Comparison of ENCODE assay signal across 8 mouse cellular contexts in genomic region chr2:146633329-146634070, GRCm38 (mm10).
DNase-seq lines count a peak whose midpoint lies in the region; ATAC-seq and TF ChIP-seq lines count a peak whose summit lies in the region.

No protein-coding gene starts in this region.

- no peak for TF ChIP-seq EP300 in liver, postnatal 0 days (IDR thresholded peaks at IDR 0.05; ENCODE audit: low read depth)

- DNase-seq in CD4-positive, CD25-positive, alpha-beta regulatory T cell, adult 2 months (ENCODE audit: low read depth, low spot score), result peak; percentile 73
- DNase-seq in ZHBTc4 (ENCODE audit: low read depth, low spot score), result peak; percentile 83
- DNase-seq in embryo, embryonic 11 days, result peak; percentile 85
- peak; percentile 76 for DNase-seq in heart, embryonic 10.5 days (ENCODE audit: low spot score)
- DNase-seq in kidney, postnatal 14 days, result peak; percentile 74
- DNase-seq in liver, postnatal 0 days, result peak; percentile 69
- DNase-seq in thymus, postnatal 25 days, result peak; percentile 48

- no peak overlapping the region for H3K27ac ChIP-seq in heart, embryonic 10.5 days
- H3K27ac ChIP-seq in liver, postnatal 0 days (ENCODE audit: low read depth), result no peak overlapping the region
- no peak overlapping the region for H3K27ac ChIP-seq in neural tube, embryonic 14.5 days (ENCODE audit: low read depth, low read length)

- H3K4me2 ChIP-seq in liver, postnatal 0 days (ENCODE audit: low read depth, low read length), result no peak overlapping the region
- H3K4me2 ChIP-seq in neural tube, embryonic 14.5 days (ENCODE audit: low read depth, low read length), result no peak overlapping the region

- H3K36me3 ChIP-seq in heart, embryonic 10.5 days, result no peaks in the 10 kb centered on the region
- H3K36me3 ChIP-seq in liver, postnatal 0 days (replicated peaks; ENCODE audit: insufficient read depth, low read length), result no peaks in the 10 kb centered on the region
- no peaks in the 10 kb centered on the region for H3K36me3 ChIP-seq in neural tube, embryonic 14.5 days (ENCODE audit: control insufficient read depth, insufficient read depth, low read length)

- WGBS in heart, embryonic 10.5 days, result 51% methylated on average over 16 of the region's 16 CpGs
- WGBS in liver, postnatal 0 days (ENCODE audit: insufficient replicate concordance), result 48% methylated on average over 16 of the region's 16 CpGs
- 47% methylated on average over 16 of the region's 16 CpGs for WGBS in neural tube, embryonic 14.5 days

- peaks cover 3% of the 10 kb centered on the region; the same call in 1 of the 2 replicates for H3K4me1 ChIP-seq in heart, embryonic 10.5 days
- H3K4me1 ChIP-seq in liver, postnatal 0 days (ENCODE audit: insufficient read depth), result no peaks in the 10 kb centered on the region
- no peaks in the 10 kb centered on the region for H3K4me1 ChIP-seq in neural tube, embryonic 14.5 days (ENCODE audit: control insufficient read depth, insufficient read depth, low read length)

- no peak for ATAC-seq in liver, postnatal 0 days
- peak; percentile 88 for ATAC-seq in neural tube, embryonic 14.5 days (ENCODE audit: low read depth)

- peaks cover 24% of the 10 kb centered on the region for H3K27me3 ChIP-seq in heart, embryonic 10.5 days (ENCODE audit: insufficient read depth, poor library complexity, severe bottlenecking)
- no peaks in the 10 kb centered on the region for H3K27me3 ChIP-seq in liver, postnatal 0 days (ENCODE audit: insufficient read depth, low read length)
- H3K27me3 ChIP-seq in neural tube, embryonic 14.5 days (ENCODE audit: control insufficient read depth, insufficient read depth, low read length), result peaks cover 7% of the 10 kb centered on the region; the same call in 1 of the 2 replicates

- no peak overlapping the region for H3K4me3 ChIP-seq in heart, embryonic 10.5 days
- no peak overlapping the region for H3K4me3 ChIP-seq in liver, postnatal 0 days (ENCODE audit: low read depth, low read length)
- H3K4me3 ChIP-seq in neural tube, embryonic 14.5 days (ENCODE audit: low read depth, low read length), result no peak overlapping the region

- peak; percentile 77 for TF ChIP-seq CTCF in liver, postnatal 0 days (IDR thresholded peaks at IDR 0.05; ENCODE audit: low read depth)

- no peak overlapping the region for H3K9ac ChIP-seq in liver, postnatal 0 days (replicated peaks)
- H3K9ac ChIP-seq in neural tube, embryonic 14.5 days (replicated peaks; ENCODE audit: low read depth, low read length), result no peak overlapping the region

- no peaks in the 10 kb centered on the region for H3K9me3 ChIP-seq in heart, embryonic 10.5 days
- no peaks in the 10 kb centered on the region for H3K9me3 ChIP-seq in liver, postnatal 0 days (ENCODE audit: low read length)
- no peaks in the 10 kb centered on the region for H3K9me3 ChIP-seq in neural tube, embryonic 14.5 days (ENCODE audit: control insufficient read depth, low read length)
